Mouse (Mus musculus): ENCODE results near the gene Ptprm. TPM values are rescaled to one million over a fixed set of nuclear protein-coding genes. Genes with fewer than 3 reads are reported as not detected.

The Ptprm gene
- polyA plus RNA-seq, 1 experiment from 2014 or later, result 8.0 TPM

DNA sequence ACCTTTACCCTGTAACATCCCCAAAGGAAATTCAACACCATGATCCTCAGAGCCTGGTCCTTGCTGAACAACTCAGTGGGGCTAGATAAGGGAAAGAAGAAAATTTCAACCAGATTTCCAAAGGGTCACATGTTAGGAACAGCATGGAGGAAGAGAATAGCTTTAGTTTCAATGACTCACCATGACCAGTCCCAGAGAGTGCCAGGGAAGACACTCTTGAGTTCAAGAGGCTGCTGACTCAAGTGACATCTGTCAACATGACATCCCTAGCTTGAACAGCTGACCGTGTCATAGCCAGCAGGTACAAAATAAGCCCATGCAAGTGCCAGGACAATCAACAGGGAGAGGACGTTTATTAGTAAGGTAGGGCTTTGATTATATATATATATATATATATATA is 182.9 kb downstream of the Ptprm start:
- H3K27ac ChIP-seq (ENCODE audit: low read depth, low read length), result no peak overlapping the region
- no peaks in the 10 kb centered on the region for H3K4me1 ChIP-seq (ENCODE audit: control insufficient read depth, insufficient read depth, low read length)
- DNase-seq (ENCODE audit: low spot score), result no peak
- no peaks in the 10 kb centered on the region for H3K36me3 ChIP-seq (ENCODE audit: control insufficient read depth, insufficient read depth, low read length)
- no peaks in the 10 kb centered on the region for H3K9me3 ChIP-seq (replicated peaks; ENCODE audit: control insufficient read depth, low read length)
- no peak overlapping the region for H3K4me3 ChIP-seq (ENCODE audit: low read depth, low read length)
- H3K4me2 ChIP-seq (ENCODE audit: low read length), result no peak overlapping the region
- no peaks in the 10 kb centered on the region for H3K27me3 ChIP-seq (replicated peaks; ENCODE audit: control insufficient read depth, insufficient read depth, low read length)
- no peak for ATAC-seq
- H3K9ac ChIP-seq (ENCODE audit: low read length), result no peak overlapping the region
- WGBS, result 82% methylated on average over 2 of the region's 2 CpGs

DNA sequence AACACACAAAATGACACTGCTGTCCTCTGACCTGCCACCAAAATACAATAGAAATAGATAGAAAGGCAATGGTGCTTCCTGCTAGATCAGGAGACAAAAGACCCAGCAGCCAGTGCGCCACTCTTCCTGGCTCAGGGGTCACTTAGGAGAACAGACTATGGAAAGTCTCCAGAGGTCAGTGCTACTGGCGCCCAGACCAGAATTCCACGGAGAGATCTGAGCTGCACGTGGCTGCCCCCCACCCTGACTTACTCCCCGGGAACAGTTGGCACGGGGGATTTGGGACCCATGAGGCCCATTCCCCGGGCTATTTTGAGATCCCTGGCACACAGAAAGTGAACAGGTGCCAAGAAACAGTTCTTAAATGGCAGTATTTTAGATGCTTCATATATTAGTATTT is 183.6 kb downstream of the Ptprm start:
- no peak overlapping the region for H3K4me2 ChIP-seq (ENCODE audit: low read length)
- H3K4me1 ChIP-seq (ENCODE audit: control insufficient read depth, insufficient read depth, low read length), result no peaks in the 10 kb centered on the region
- no peaks in the 10 kb centered on the region for H3K36me3 ChIP-seq (ENCODE audit: control insufficient read depth, insufficient read depth, low read length)
- whole genome bisulfite sequencing, result 76% methylated on average over 7 of the region's 7 CpGs
- ATAC-seq (no peak), DNase-seq (ENCODE audit: low spot score) (no peak)
- H3K9me3 ChIP-seq (replicated peaks; ENCODE audit: control insufficient read depth, low read length), result no peaks in the 10 kb centered on the region
- no peaks in the 10 kb centered on the region for H3K27me3 ChIP-seq (replicated peaks; ENCODE audit: control insufficient read depth, insufficient read depth, low read length)
- H3K4me3 ChIP-seq (ENCODE audit: low read depth, low read length), result no peak overlapping the region
- H3K9ac ChIP-seq (ENCODE audit: low read length), result no peak overlapping the region
- no peak overlapping the region for H3K27ac ChIP-seq (ENCODE audit: low read depth, low read length)

DNA sequence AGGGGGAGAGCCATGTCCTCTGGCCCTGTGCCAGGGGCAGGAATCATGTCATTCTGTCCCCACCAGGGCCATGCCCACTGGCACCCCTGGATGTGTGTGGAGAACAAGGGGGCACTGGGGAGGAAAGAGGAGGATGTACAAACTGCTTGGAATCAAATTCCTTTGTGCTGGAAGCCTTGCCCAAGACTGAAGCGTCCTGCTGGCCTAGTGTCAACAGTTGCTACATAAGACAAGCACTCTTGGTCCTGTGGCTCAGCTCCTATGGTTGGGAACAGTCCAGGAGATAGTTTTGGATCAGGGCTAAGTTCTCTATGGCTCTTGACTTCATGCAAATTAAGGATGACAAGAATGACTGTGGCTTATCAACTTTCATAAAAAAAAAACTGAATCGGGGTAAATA is 188.4 kb downstream of the Ptprm start:
- H3K27me3 ChIP-seq (replicated peaks; ENCODE audit: control insufficient read depth, insufficient read depth, low read length), result no peaks in the 10 kb centered on the region
- H3K27ac ChIP-seq (ENCODE audit: low read depth, low read length), result no peak overlapping the region
- H3K9me3 ChIP-seq (replicated peaks; ENCODE audit: control insufficient read depth, low read length), result no peaks in the 10 kb centered on the region
- no peak overlapping the region for H3K4me2 ChIP-seq (ENCODE audit: low read length)
- no peak overlapping the region for H3K9ac ChIP-seq (ENCODE audit: low read length)
- no peaks in the 10 kb centered on the region for H3K4me1 ChIP-seq (ENCODE audit: control insufficient read depth, insufficient read depth, low read length)
- H3K36me3 ChIP-seq (ENCODE audit: control insufficient read depth, insufficient read depth, low read length), result no peaks in the 10 kb centered on the region
- WGBS, result 92% methylated on average over 2 of the region's 2 CpGs
- ATAC-seq (no peak), DNase-seq (ENCODE audit: low spot score) (no peak)
- no peak overlapping the region for H3K4me3 ChIP-seq (ENCODE audit: low read depth, low read length)

DNA sequence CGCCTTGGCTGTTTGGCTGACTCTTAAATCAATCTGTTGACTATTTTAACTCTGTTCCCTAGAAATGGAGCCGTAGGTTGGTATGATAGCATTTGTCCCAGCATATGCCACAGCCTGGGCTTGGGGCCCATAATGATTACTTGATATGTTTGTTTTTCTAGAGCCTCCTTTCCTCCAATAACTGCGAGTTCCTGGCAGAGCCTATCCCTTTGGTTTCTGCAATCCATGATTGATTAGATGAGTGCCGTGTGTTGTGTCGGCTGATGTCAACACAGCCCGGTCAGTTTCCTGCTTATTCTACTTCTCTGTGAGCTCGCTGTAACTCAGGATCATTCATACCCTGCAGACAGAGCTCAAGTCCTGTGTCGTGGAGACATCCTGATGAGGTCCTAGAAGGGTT is 194.6 kb downstream of the Ptprm start:
- no peak for ATAC-seq
- H3K4me1 ChIP-seq (ENCODE audit: control insufficient read depth, insufficient read depth, low read length), result no peaks in the 10 kb centered on the region
- H3K9ac ChIP-seq (ENCODE audit: low read length), result no peak overlapping the region
- 82% methylated on average over 8 of the region's 8 CpGs for WGBS
- H3K4me3 ChIP-seq (ENCODE audit: low read depth, low read length), result no peak overlapping the region
- H3K4me2 ChIP-seq (ENCODE audit: low read length), result no peak overlapping the region
- H3K27me3 ChIP-seq (replicated peaks; ENCODE audit: control insufficient read depth, insufficient read depth, low read length), result no peaks in the 10 kb centered on the region
- H3K36me3 ChIP-seq (ENCODE audit: control insufficient read depth, insufficient read depth, low read length), result no peaks in the 10 kb centered on the region
- DNase-seq (ENCODE audit: low spot score), result peak; percentile 37
- H3K27ac ChIP-seq (ENCODE audit: low read depth, low read length), result no peak overlapping the region
- H3K9me3 ChIP-seq (replicated peaks; ENCODE audit: control insufficient read depth, low read length), result no peaks in the 10 kb centered on the region

DNA sequence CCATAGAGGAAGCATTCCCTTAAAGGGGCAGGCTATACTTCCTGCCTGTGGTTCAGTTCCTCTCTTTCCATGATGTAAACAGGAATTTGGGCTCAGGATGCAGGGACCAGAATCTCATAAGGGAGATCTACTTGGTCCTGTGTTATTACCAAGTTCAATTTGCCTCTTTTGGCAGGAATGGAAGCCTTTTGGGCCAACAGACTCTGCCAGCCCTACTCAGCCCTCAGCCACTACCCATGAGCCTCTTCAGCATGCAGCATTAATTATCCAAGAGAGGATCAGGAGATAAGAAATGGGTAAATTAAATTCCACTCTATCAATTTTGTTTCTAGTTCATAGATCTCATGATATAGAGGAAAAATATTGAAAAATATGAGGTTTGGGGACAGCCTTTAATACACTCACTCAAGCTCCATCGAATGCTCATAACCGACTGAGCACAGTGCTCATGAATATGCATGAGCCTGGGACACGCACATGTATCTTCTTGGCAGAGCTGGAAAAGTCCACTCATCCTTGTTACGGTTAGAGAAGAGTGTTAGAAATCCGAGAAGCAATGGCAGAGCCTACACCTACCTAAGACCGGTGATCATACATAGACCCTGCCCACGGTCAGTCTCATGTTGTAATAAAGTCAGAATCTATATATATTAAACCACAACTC is 197.0 kb downstream of the Ptprm start:
- 68% methylated on average over 7 of the region's 7 CpGs for WGBS
- H3K27ac ChIP-seq (ENCODE audit: low read depth, low read length), result no peak overlapping the region
- H3K4me2 ChIP-seq (ENCODE audit: low read length), result no peak overlapping the region
- H3K4me3 ChIP-seq (ENCODE audit: low read depth, low read length), result no peak overlapping the region
- no peaks in the 10 kb centered on the region for H3K27me3 ChIP-seq (replicated peaks; ENCODE audit: control insufficient read depth, insufficient read depth, low read length)
- no peaks in the 10 kb centered on the region for H3K36me3 ChIP-seq (ENCODE audit: control insufficient read depth, insufficient read depth, low read length)
- H3K9ac ChIP-seq (ENCODE audit: low read length), result no peak overlapping the region
- DNase-seq (ENCODE audit: low spot score) (peak; percentile 60), ATAC-seq (peak; percentile 48; the same call in 1 of the 2 replicates)
- H3K9me3 ChIP-seq (replicated peaks; ENCODE audit: control insufficient read depth, low read length), result no peaks in the 10 kb centered on the region
- H3K4me1 ChIP-seq (ENCODE audit: control insufficient read depth, insufficient read depth, low read length), result no peaks in the 10 kb centered on the region

DNA sequence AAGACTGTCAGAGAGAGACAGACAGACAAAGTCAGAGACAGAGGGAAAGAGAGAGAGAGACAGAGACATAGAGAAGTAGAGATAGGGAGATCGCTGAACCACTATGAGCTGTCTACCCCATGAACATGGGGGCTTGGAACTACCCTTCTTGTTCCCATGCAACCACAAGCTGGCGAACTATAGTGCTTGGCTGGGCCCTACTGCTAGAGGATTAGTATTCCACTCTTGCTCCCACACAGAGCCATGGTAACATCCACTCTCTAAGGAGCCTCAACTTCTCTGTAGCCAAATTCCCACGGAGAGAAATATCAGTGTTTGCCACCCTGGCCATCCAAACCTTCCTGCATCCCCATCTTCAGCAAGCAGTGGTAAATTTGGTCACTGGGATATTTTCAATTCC is 202.0 kb downstream of the Ptprm start:
- 86% methylated on average over 3 of the region's 3 CpGs for WGBS
- ATAC-seq, result no peak
- H3K27ac ChIP-seq (ENCODE audit: low read depth, low read length), result no peak overlapping the region
- H3K9me3 ChIP-seq (replicated peaks; ENCODE audit: control insufficient read depth, low read length), result no peaks in the 10 kb centered on the region
- H3K4me2 ChIP-seq (ENCODE audit: low read length), result no peak overlapping the region
- no peak overlapping the region for H3K9ac ChIP-seq (ENCODE audit: low read length)
- no peaks in the 10 kb centered on the region for H3K4me1 ChIP-seq (ENCODE audit: control insufficient read depth, insufficient read depth, low read length)
- H3K4me3 ChIP-seq (ENCODE audit: low read depth, low read length), result no peak overlapping the region
- no peaks in the 10 kb centered on the region for H3K27me3 ChIP-seq (replicated peaks; ENCODE audit: control insufficient read depth, insufficient read depth, low read length)
- DNase-seq (ENCODE audit: low spot score), result no peak
- H3K36me3 ChIP-seq (ENCODE audit: control insufficient read depth, insufficient read depth, low read length), result no peaks in the 10 kb centered on the region

DNA sequence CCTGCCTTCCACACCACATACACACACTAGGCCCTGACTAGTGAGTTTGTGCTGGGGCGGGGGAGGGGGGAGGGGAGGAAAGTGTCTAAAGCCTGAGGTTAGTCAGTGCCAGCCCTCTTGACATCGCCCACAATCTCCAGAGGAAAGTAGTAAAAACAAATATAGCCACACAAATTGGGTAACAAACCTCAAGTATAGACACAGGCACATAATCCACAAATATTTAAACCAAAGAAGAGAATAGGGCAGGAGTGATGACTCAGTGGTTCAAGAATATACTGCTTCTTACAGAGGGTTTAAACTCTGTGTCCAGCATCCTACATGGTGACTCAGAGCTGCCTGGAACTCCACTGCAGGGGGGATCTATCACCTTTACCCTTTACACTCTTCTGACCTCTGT is 203.8 kb downstream of the Ptprm start:
- no peak for DNase-seq (ENCODE audit: low spot score)
- no peak overlapping the region for H3K9ac ChIP-seq (ENCODE audit: low read length)
- H3K4me2 ChIP-seq (ENCODE audit: low read length), result no peak overlapping the region
- no peaks in the 10 kb centered on the region for H3K36me3 ChIP-seq (ENCODE audit: control insufficient read depth, insufficient read depth, low read length)
- ATAC-seq, result no peak
- WGBS, result 80% methylated on average over 2 of the region's 2 CpGs
- no peaks in the 10 kb centered on the region for H3K9me3 ChIP-seq (replicated peaks; ENCODE audit: control insufficient read depth, low read length)
- no peaks in the 10 kb centered on the region for H3K4me1 ChIP-seq (ENCODE audit: control insufficient read depth, insufficient read depth, low read length)
- H3K27me3 ChIP-seq (replicated peaks; ENCODE audit: control insufficient read depth, insufficient read depth, low read length), result no peaks in the 10 kb centered on the region
- no peak overlapping the region for H3K4me3 ChIP-seq (ENCODE audit: low read depth, low read length)
- H3K27ac ChIP-seq (ENCODE audit: low read depth, low read length), result no peak overlapping the region

DNA sequence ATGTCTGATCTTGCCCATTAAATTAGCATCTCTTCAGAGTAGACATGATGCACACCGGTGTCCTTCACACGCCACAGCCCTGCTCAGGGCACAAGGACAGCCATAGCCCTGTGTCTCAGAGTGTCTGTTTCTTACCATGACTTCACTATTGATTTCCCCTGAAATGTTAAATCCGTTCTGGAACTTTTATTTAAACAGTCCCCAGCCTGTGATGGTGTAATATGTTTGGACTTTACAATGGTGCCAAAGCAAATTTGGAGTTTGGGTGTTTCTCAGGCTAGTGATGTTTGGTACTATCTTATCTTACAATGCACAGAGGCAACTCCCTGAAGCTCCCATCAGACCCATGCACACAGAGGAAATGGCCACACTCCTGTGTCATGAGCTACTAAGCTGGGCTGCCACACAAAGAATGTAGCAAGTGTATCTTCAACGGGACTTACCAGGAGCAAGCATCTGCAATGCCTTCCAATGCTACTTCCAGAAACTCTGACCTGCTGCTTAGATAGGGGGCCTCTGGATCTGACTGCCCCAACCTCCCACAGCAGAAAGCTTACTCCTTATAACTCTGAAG is 212.0 kb downstream of the Ptprm start:
- no peaks in the 10 kb centered on the region for H3K4me1 ChIP-seq (ENCODE audit: control insufficient read depth, insufficient read depth, low read length)
- H3K27ac ChIP-seq (ENCODE audit: low read depth, low read length), result no peak overlapping the region
- no peaks in the 10 kb centered on the region for H3K9me3 ChIP-seq (replicated peaks; ENCODE audit: control insufficient read depth, low read length)
- no peak for ATAC-seq
- H3K4me2 ChIP-seq (ENCODE audit: low read length), result no peak overlapping the region
- no peak overlapping the region for H3K4me3 ChIP-seq (ENCODE audit: low read depth, low read length)
- H3K36me3 ChIP-seq (ENCODE audit: control insufficient read depth, insufficient read depth, low read length), result no peaks in the 10 kb centered on the region
- 85% methylated on average over 4 of the region's 4 CpGs for WGBS
- H3K9ac ChIP-seq (ENCODE audit: low read length), result no peak overlapping the region
- H3K27me3 ChIP-seq (replicated peaks; ENCODE audit: control insufficient read depth, insufficient read depth, low read length), result no peaks in the 10 kb centered on the region
- DNase-seq (ENCODE audit: low spot score), result no peak

DNA sequence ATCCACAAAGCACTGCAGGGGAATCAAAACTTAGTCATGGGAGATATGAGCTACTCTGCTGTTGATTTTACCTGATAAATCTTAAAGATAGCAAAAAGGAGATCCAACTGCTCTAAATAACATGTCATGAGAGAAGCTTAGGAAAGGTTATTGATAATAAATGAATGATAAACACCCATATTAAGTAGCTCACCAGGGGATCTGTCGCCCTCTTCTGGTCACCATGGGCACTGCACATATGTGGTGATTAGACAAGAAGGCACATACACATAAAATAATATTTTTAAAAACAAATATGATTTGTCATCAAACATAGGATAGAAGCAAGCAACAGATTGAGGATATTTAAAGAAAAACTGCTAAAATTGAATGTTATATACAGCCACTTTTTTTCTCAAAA is 213.8 kb downstream of the Ptprm start:
- Histone ChIP-seq H3K27ac (ENCODE audit: low read depth, low read length) (no peak overlapping the region), H3K4me3 (ENCODE audit: low read depth, low read length) (no peak overlapping the region), H3K4me1 (ENCODE audit: control insufficient read depth, insufficient read depth, low read length) (no peaks in the 10 kb centered on the region), H3K9me3 (replicated peaks; ENCODE audit: control insufficient read depth, low read length) (no peaks in the 10 kb centered on the region), H3K36me3 (ENCODE audit: control insufficient read depth, insufficient read depth, low read length) (no peaks in the 10 kb centered on the region), H3K27me3 (replicated peaks; ENCODE audit: control insufficient read depth, insufficient read depth, low read length) (no peaks in the 10 kb centered on the region), H3K9ac (ENCODE audit: low read length) (no peak overlapping the region), H3K4me2 (ENCODE audit: low read length) (no peak overlapping the region)
- 25% methylated on average over 1 of the region's 1 CpGs for WGBS
- ATAC-seq (no peak), DNase-seq (ENCODE audit: low spot score) (no peak)

Data from forebrain, embryonic 14.5 days (tissue).